Mouse (Mus musculus) stomach, embryonic 14.5 days (tissue): ENCODE measurements around the gene Nup210l. TPM values are rescaled to one million over a fixed set of nuclear protein-coding genes. Genes with fewer than 3 reads are reported as not detected.
A peak's percentile ranks its signal among the peaks of the same experiment; 100 is the strongest.

ENCODE experiments used
- ATAC-seq: fragments of 200-750 bp; cut with Nextera tagmentation; 2 replicates; pipeline ENCODE4 v1.8.0; 2017; ENCODE audit warnings: low read depth, moderate TSS enrichment; ENCODE audit not compliant: insufficient number of reproducible peaks, insufficient read depth, low FRiP score
- H3K27ac ChIP-seq: fragments of 300-500 bp; sonication (generic); 2 replicates; pipeline ENCODE4 v1.5.1; 2014; ENCODE audit warnings: mild to moderate bottlenecking, low read length, moderate library complexity, mixed read lengths
- H3K27me3 ChIP-seq: fragments of 300-500 bp; sonication (generic); 2 replicates; pipeline ENCODE4 v1.6.1; 2014; ENCODE audit warnings: low read length, control low read depth, mixed read lengths; ENCODE audit not compliant: control insufficient read depth, insufficient read depth
- H3K36me3 ChIP-seq: fragments of 300-500 bp; sonication (generic); 2 replicates; pipeline ENCODE4 v1.6.1; 2014; ENCODE audit warnings: mild to moderate bottlenecking, control low read depth, low read length, moderate library complexity, mixed read lengths; ENCODE audit not compliant: control insufficient read depth, insufficient read depth
- H3K4me1 ChIP-seq: fragments of 300-500 bp; sonication (generic); 2 replicates; pipeline ENCODE4 v1.6.1; 2014; ENCODE audit warnings: low read length, control low read depth, mixed read lengths; ENCODE audit not compliant: control insufficient read depth, insufficient read depth
- H3K4me2 ChIP-seq: fragments of 300-500 bp; sonication (generic); replicated peaks from 2 replicates; pipeline ENCODE4 v1.6.1; 2014; ENCODE audit warnings: low read depth, low read length, control low read depth
- H3K4me3 ChIP-seq: fragments of 300-500 bp; sonication (generic); 2 replicates; pipeline ENCODE4 v1.5.1; 2014; ENCODE audit warnings: low read depth, low read length, control low read depth
- H3K9ac ChIP-seq: fragments of 300-500 bp; sonication (generic); replicated peaks from 2 replicates; pipeline ENCODE4 v1.6.1; 2014; ENCODE audit warnings: low read depth, mild to moderate bottlenecking, control low read depth, low read length, moderate library complexity, mixed read lengths
- H3K9me3 ChIP-seq: fragments of 300-500 bp; sonication (generic); 2 replicates; pipeline ENCODE4 v1.6.1; 2016; ENCODE audit warnings: low read depth, low read length, control low read depth; ENCODE audit not compliant: control insufficient read depth
- WGBS: fragments of 180-500 bp; shearing (Covaris S2); extraction: QIAGEN DNeasy Blood & Tissue Kit; methylation state at CpG from one replicate; pipeline ENCODE4 v1.1.7; 2014; 5-methylcytosine and 5-hydroxymethylcytosine counted together
- polyA plus RNA-seq: library from polyadenylated mRNA; unstranded; fragments of >200 nt; fragmentation: Nextera tagmentation; extraction: Ambion mirVana; gene quantifications from 2 replicates; pipeline ENCODE4 v1.2.1, GENCODE M21; 2014

The Nup210l gene
- polyA plus RNA-seq, 1 experiment from 2014 or later, result 0.98 TPM

GRCm38 (mm10) chr3:90222941-90223340, 119.0 kb downstream of the Nup210l start:
- Histone ChIP-seq H3K4me1 (peaks cover 13% of the 10 kb centered on the region; the same call in 1 of the 2 replicates), H3K27ac (no peak overlapping the region), H3K4me3 (no peak overlapping the region), H3K9me3 (no peaks in the 10 kb centered on the region), H3K9ac (no peak overlapping the region), H3K4me2 (no peak overlapping the region), H3K36me3 (peaks cover 10% of the 10 kb centered on the region; the same call in 1 of the 2 replicates), H3K27me3 (no peaks in the 10 kb centered on the region)
- WGBS, result 70% methylated on average over 3 of the region's 3 CpGs
- no peak for ATAC-seq

GRCm38 (mm10) chr3:90224331-90224730, 120.4 kb downstream of the Nup210l start:
- no peaks in the 10 kb centered on the region for H3K27me3 ChIP-seq
- WGBS, result 82% methylated on average over 10 of the region's 10 CpGs
- H3K9me3 ChIP-seq, result no peaks in the 10 kb centered on the region
- no peak overlapping the region for H3K4me2 ChIP-seq
- peaks cover 10% of the 10 kb centered on the region; the same call in 1 of the 2 replicates for H3K36me3 ChIP-seq
- no peak overlapping the region for H3K9ac ChIP-seq
- no peak overlapping the region for H3K4me3 ChIP-seq
- H3K27ac ChIP-seq, result no peak overlapping the region
- peaks cover 13% of the 10 kb centered on the region; the same call in 1 of the 2 replicates for H3K4me1 ChIP-seq
- ATAC-seq, result no peak

GRCm38 (mm10) chr3:90231075-90231474, 127.1 kb downstream of the Nup210l start:
- H3K9me3 ChIP-seq, result no peaks in the 10 kb centered on the region
- no peaks in the 10 kb centered on the region for H3K27me3 ChIP-seq
- H3K4me1 ChIP-seq, result no peaks in the 10 kb centered on the region
- peak overlapping the region; percentile 70 for H3K4me2 ChIP-seq
- WGBS, result 15% methylated on average over 8 of the region's 8 CpGs
- peaks cover 21% of the 10 kb centered on the region for H3K36me3 ChIP-seq
- no peak overlapping the region for H3K27ac ChIP-seq
- no peak for ATAC-seq
- no peak overlapping the region; the same call in 1 of the 2 replicates for H3K9ac ChIP-seq
- peak overlapping the region; percentile 60 for H3K4me3 ChIP-seq

- no peaks in the 10 kb centered on the region for H3K4me1 ChIP-seq
- peak within 1 kb of the TSS; percentile 85 for H3K27ac ChIP-seq
- peak within 1 kb of the TSS; percentile 70 for H3K4me2 ChIP-seq
- no peaks in the 10 kb centered on the region for H3K9me3 ChIP-seq
- H3K4me3 ChIP-seq, result peak within 1 kb of the TSS; percentile 60
- under 1% methylated on average over 59 of the region's 61 CpGs for WGBS
- peak; percentile 96 for ATAC-seq
- peak within 1 kb of the TSS; percentile 63 for H3K9ac ChIP-seq
- H3K36me3 ChIP-seq, result peaks cover 26% of the 10 kb centered on the region
- no peaks in the 10 kb centered on the region for H3K27me3 ChIP-seq
Observed at GRCm38 (mm10) chr3:90231507-90232333, 127.8 kb downstream of the Nup210l start, which contains the start of gene Jtb. Gene Jtb (plus strand): TSS chr3:90231597.

- H3K36me3 ChIP-seq, result peaks cover 3% of the 10 kb centered on the region; the same call in 1 of the 2 replicates
- no peak for ATAC-seq
- no peak overlapping the region for H3K9ac ChIP-seq
- 82% methylated on average over 2 of the region's 2 CpGs for WGBS
- no peak overlapping the region for H3K4me3 ChIP-seq
- no peak overlapping the region for H3K4me2 ChIP-seq
- H3K9me3 ChIP-seq, result no peaks in the 10 kb centered on the region
- no peak overlapping the region for H3K27ac ChIP-seq
- no peaks in the 10 kb centered on the region for H3K27me3 ChIP-seq
- peaks cover 12% of the 10 kb centered on the region; the same call in 1 of the 2 replicates for H3K4me1 ChIP-seq
Observed at GRCm38 (mm10) chr3:90241251-90241650, 137.3 kb downstream of the Nup210l start.

- Histone ChIP-seq H3K27me3 (no peaks in the 10 kb centered on the region), H3K9me3 (no peaks in the 10 kb centered on the region), H3K4me3 (no peak overlapping the region), H3K9ac (no peak overlapping the region), H3K4me1 (peaks cover 12% of the 10 kb centered on the region; the same call in 1 of the 2 replicates), H3K36me3 (no peaks in the 10 kb centered on the region), H3K4me2 (peak overlapping the region; percentile 65; the same call in 1 of the 2 replicates), H3K27ac (no peak overlapping the region)
- WGBS, result 81% methylated on average over 10 of the region's 10 CpGs
- ATAC-seq, result no peak
Observed at GRCm38 (mm10) chr3:90241669-90242358, 137.9 kb downstream of the Nup210l start.

GRCm38 (mm10) chr3:90242984-90243775, 139.2 kb downstream of the Nup210l start, which contains the start of gene Creb3l4:
Gene Creb3l4 (minus strand): TSS chr3:90243512.
- 5% methylated on average over 19 of the region's 19 CpGs for WGBS
- Histone ChIP-seq H3K27me3 (no peaks in the 10 kb centered on the region), H3K4me3 (peak within 1 kb of the TSS; percentile 32), H3K9ac (peak within 1 kb of the TSS; percentile 21), H3K4me2 (peak within 1 kb of the TSS; percentile 65), H3K36me3 (no peaks in the 10 kb centered on the region), H3K9me3 (no peaks in the 10 kb centered on the region), H3K4me1 (peaks cover 15% of the 10 kb centered on the region; the same call in 1 of the 2 replicates), H3K27ac (peak within 1 kb of the TSS; percentile 66; the same call in 1 of the 2 replicates)
- ATAC-seq, result peak; percentile 73

- Histone ChIP-seq H3K4me3 (no peak overlapping the region), H3K4me1 (peaks cover 24% of the 10 kb centered on the region; the same call in 1 of the 2 replicates), H3K27me3 (no peaks in the 10 kb centered on the region), H3K36me3 (peaks cover 6% of the 10 kb centered on the region; the same call in 1 of the 2 replicates), H3K9me3 (no peaks in the 10 kb centered on the region), H3K9ac (no peak overlapping the region), H3K27ac (no peak overlapping the region), H3K4me2 (no peak overlapping the region)
- 54% methylated on average over 2 of the region's 2 CpGs for WGBS
- no peak for ATAC-seq
Observed at GRCm38 (mm10) chr3:90245406-90245805, 141.5 kb downstream of the Nup210l start.
